Mouse (Mus musculus) gastrocnemius, postnatal 10 days (tissue): ENCODE measurements around the gene Kif3b. TPM values are rescaled to one million over a fixed set of nuclear protein-coding genes. Genes with fewer than 3 reads are reported as not detected.

Experiments used
- DNase-seq: peaks from one replicate; pipeline ENCODE4 v3.0.0; 2021; ENCODE audit warnings: mixed read lengths
- total RNA-seq, 2 experiments: library from RNA; stranded (reverse); gene quantifications; 2 replicates each; pipeline ENCODE4 v1.2.3; 2021

Gene Kif3b
- total RNA-seq, 2 experiments from 2014 or later, result 6.0 to 6.9 TPM

DNA sequence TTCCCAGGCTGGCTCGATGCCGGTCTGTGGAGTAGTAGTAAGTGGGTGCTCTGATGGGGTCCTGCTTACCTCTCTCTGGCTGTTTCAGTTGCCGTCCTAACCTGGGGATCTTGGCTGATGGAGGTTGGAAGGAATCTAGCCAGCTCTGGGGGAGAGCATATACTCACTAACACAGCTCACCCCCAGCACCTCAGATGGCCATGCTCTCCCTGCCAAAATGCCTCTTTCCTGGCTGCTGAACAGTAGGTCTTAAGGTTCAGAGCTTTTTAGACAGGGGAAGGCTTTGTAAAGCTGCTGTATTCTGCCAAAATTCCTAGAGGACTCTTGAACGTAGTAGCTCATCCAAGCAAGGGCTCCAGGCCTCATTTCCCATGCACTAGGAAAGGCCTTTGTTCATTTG is 6.6 kb downstream of the Kif3b start:
- DNase-seq, result no peak

DNA sequence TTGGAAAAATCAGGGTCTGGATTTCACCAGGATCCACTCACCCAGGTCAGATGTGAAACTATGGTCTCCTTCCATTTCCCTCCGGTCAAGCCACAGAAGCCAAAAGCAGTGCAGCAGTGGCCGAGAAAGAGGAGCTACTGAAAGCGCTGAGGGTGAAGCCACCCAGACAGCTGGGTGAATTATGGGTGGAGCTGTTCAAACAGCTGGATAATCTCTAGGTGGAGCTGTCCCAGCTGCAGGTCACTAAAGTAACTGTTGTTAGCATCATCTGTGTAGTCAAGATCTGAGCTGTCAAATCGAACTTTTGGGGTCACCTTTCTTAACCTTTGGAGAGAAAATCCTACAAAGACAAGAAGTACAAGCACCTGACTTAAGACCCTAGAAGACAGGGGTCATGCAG is 7.2 kb downstream of the Kif3b start:
- DNase-seq, result no peak

DNA sequence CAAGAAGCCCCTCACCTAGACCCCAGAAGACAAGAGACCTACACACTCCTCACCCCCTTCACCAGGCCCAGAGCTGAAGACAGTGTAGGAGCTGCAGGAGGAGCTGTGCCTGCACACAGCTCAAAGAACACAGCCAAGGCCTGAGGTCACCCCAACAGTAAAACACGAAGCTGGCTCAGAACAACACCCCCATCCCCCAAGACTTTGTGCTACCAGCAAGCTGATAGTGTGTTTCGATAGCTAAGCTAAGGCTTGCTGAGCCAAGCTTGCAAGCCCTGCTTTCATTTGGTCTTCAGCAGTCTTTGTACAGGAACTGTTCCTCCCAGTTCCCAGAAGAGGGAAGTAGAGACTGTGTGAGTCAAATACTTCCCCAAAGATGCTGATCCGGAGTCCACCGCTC is 7.7 kb downstream of the Kif3b start:
- DNase-seq, result no peak

DNA sequence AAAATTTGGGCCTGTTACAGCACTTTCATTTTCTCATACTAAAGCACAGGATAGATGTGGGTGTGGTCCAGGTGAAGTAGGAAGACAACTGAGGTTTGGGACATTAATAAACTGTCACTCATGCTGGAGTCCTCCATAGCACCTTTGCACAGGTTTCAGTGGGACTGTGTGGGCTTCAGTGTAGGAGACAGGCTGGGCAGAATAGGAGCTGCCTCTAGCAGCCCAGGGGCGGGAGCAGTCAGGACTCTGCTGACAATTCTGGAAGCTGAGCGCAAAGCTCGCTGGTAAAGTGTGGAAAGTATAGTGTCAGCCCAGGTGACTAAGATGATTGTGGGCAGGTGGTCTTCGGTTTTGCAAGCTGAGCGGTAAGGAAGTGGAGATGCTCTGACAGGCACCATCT is 9.9 kb downstream of the Kif3b start:
- no peak for DNase-seq

DNA sequence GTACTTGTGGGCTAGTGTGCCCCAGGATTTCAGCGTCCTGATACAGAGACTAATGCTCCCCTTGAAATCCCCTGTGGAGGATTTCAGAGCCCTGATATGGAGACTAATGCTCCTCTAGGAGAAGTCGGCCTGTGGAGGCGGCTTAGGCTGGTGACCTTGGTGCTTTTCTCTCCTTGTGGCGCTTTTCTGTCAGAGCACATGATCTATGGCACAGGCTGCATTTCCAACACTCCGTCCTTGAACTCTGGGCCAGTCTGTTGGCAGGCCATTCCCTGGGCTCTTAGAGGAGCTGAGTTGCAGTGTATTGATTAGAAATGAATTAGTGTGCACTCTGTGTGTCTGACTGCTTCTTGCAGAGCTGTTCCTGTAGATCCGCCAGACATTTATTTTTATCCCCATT is 14.0 kb downstream of the Kif3b start:
- no peak for DNase-seq

DNA sequence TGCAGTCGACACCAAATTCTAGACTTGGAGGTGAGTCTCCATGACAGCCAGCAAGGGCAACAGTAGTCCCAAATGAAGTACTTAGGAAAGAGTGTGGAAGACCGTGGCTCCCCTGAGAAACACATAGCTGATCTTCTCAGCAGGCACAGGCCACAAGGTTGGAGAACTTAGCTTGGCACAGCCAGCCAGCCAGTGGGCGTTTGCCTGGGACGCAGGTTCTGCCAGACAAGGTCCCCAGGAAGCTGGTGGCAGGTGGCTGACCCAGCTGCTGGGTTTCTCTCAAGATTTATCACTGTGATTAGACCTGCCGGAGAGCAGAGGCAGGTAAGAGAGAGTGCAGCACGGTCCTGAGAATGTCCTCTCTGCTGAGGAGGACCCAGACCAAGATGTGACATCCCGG is 17.4 kb downstream of the Kif3b start:
- DNase-seq, result no peak

DNA sequence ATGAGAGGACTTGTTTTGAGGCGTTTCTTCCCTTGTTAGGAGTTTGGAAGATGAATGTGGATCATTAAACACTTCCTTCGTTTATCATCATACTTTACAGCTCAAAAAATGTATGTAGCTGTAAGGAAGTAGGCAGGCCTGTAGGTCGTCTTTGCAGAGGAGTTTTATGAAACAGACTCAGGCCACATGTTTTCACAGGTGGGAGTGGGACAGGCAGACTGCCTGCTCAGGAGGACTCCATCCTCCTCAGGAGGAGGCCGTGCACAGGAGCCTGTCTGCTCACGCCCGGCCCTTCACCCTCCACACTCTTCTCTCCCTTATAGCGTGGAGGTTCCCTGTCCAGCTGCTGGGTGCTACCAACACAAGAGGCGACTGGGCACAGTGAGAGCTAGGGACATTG is 17.9 kb downstream of the Kif3b start:
- DNase-seq, result no peak

DNA sequence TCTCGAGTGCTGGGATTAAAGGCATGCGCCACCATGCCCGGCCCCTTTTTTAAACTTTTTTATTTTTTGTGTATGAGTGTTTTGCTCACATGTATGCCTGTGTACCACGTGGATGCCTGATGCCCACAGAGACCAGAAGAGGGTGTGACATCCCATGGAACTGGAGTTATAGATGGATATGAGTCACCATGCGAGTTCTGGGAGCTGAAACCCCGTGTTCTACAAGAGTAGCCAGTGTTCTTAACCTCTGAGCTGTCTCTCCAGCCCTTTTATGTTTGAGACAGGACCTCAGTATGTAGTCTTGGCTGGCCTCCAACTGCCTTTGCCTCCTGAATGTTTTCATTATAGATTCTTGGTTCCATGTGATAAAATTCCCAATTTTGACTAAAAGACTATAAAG is 19.0 kb downstream of the Kif3b start:
- DNase-seq, result no peak

DNA sequence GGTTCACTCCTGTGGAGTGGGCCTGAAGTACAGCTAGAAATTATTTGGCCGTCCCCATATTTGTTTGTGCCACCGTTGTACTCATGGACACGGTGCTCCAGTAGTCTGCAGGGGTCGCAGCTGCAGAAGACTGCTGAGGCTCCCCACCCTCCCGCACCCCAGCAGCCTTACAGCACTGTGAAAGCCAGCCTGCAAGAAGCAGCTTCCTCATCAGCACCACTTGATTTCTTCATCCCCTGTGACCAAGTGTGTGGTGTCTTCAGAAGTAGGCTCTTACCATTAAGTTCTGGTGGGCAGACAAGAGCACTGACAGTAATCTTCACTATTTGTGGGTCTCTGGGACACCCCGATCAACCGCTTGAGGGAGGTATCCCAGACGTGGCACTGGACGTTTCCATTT is 21.7 kb downstream of the Kif3b start:
- DNase-seq, result no peak

DNA sequence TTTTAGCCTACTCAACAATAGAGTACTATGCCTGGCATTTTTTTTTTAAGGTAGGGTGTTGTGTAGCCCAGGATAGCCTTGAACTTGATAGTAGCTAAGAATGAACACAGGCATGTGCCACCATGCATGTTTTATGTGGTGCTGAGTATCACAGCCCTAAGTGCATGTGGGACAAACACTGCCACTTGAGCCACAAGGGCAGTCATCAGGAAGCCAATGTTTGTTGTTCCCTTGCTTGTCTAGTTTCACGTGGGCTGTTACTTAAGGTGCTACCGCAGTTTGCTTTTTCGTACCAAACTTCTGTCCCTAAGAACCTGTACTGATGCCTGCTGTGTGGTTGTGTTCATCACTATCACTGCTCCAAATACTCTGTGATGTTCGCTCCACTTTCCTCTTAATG is 27.2 kb downstream of the Kif3b start:
- DNase-seq, result no peak

DNA sequence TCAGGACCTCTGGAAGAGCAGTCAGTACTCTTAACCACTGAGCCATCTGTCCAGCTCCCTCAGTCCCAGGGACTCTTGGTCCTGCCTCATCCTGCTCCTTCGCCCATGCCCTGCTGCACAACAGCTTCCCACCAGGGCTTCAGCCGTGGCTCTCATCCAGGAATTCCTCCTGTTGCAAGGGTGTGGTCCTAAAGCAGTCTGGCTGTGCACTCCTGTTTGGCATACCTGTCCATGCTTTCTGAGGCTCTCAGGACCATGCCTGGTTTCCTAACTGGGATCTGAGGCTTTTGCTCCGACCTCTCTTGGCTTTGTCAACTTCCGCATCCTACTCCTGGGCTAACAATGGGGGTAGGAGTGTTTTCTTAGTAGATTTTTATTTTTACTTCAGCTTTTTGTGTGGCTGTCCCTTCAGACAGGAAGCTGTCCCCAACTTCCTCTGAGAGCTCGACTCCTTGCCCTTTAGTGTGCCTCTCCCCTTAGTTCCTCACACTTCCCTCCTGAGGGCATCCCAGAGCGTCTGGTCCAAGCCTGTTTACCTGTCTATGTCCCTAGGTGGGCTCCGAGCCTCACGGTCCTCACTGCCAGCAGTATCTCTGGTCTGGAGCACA is 27.9 kb downstream of the Kif3b start:
- DNase-seq, result no peak

DNA sequence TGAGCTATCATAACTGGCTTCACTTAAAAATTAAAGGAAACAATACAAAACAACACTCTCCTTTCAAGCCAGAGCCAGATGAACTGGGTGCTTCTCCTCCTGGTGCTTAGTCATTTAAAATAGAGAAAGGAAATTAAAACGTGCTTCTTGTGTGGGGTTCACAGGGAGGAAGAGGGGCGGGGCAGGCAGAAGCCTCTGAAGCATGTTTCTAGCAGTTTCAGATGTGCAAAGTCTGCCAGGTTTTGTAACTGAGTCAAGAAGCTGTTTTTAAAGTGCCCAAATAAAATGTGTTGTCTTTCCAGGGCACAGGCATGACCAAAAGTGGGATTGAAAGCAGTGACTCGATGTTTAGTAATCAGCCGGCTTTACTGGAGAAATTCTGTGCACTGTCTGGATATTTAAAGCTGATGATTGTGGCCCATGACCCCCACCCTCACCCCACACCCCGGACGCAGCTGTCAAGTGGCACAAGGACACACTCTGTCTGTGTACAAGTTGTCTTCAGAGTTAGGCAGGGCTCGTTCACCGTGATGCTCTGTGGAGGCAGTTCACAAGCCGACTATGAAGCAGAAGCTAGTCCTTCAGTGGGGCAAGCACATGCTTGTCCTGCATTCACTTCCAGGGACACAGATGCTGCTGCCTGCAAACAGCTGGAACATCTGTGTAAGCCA is 34.6 kb downstream of the Kif3b start:
- no peak for DNase-seq

DNA sequence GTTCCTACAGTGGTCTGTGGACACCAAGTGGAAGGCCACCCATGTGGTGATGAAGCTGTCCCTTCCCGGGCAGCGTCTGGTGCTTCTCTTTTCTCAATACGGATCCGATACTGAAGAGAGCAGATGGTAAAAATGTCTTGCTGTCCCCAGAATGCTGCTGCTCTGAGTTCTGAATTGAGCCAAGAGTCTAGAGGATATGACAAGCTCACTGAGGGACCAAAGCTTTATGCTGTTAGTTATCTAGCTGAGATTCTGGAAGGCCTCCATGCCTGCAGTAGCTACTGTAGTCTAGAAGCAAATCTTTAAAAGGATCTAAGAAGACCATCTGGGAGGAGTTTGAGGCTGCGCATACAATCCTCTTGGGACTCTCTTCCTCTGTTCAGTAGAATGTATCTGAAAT is 41.1 kb downstream of the Kif3b start:
- no peak for DNase-seq

DNA sequence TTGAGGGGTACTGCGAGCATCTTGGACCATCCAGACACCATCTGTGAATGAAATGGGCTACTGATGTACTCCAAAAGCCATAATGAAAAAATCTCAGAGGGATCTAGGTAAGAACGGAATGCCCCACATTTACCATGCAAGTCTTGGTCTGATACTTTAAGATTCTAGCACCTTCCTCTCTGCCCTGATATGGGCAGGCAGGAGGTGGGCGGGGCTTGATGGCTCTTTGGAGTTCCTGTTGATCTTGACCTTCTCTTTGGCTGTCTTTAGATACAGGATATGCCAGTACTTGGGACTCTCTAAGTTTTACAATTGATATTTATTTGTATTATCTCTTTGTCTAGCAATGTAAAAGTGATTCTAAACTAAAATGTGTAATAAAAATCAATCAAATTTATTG is 41.8 kb downstream of the Kif3b start:
- DNase-seq, result no peak

DNA sequence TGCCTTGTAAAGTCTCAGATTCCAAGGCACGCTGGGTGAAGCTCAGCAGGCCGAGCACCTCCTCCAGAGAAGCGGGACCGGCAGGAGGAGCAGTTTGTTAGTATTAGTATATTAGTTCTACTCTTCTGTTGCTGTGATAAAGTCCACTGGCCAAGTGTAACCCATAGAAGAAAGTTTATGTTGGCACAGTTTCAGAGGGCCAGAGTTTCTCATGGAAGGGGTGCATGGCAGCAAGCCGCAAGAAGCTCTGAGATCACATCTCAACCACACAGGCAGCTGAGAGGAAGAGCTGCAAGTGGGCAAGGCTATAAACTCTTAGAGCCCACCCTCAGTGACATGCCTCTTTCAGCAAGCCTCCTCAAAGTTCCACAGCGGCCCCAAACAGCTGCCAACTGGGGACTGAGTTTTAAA is 42.6 kb downstream of the Kif3b start:
- DNase-seq, result no peak

DNA sequence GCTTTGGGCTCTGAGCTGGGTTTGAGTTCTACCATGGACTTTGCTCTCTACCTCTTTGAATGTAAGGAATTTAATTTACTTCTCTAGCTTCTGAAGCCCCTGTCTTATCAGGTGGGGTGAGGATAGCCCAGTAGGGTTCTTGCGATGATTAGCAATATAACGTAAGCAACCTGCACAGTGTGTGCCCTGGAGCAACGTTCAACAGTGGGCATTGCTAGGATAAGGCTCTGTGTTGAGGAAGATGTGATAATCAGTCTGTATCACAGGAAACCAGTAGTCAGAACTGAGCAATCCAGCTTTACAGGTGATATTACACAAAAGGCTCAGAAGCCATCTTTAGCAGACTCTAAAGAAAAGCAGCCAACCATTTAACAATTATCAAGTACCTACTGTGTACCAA is 43.1 kb downstream of the Kif3b start:
- DNase-seq, result no peak

DNA sequence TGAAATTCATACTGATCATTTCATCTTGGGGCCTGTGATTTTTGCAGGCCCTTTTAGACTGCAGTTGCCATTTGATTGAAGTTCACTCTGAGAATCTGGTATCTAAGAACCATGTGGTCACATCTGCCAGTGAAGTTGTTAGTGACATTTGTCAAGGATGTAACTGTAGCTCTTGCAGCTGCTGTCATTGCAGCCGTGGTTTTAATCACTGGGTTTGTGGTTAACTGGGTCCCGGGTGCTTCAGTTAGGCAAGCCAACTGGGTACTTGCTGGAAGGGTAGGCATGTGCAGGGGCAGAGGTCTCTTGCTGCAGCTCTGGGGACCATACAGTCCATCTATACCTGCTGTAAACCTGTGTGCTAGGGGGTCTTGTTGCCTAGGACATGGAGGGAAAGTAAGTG is 44.9 kb downstream of the Kif3b start:
- DNase-seq, result no peak

DNA sequence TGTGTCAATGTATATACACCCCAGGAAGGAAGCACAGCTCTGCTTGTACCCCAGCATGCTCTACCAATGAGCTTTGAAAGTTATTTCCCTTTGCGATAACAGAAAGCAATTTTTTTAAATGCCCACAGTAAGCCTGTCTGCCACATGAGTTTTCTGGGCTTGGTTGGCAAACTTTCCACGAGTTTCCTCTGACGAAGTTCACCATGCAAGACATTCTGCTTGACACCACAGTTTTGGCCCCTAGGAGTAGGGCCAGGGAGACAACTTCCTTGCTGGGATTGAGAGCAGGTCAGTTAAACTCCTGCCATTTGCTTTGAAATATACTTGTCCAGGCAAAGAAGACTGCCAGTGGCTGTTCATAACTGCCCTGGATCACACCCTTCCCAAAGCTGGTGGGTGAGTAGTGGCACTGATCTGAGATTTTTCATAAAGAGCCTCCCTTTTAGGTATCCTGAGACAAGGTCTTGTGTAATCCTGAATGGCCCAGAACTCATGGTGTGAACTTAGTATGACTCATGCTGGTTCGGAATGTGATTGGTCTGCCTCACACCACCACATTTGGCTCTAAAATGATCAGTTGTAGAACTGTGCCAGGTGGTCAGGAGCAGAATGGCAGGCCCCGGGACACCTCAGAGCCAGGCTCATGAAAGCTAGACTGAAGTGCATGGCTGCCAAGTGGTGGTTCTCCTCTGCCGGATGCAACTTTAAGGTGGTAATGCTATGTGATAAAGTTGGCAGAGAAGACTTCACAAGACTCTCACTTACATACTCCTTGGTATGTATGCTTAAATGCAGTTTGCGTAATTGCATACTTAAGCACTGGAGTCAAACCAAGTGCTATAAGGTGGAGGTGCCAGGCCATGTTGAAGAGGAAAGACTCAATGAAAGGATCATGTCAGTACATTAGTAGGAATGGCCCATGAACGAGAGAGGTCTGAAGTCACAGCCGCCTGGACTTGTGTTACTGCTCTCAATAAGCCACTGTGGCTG is 47.4 kb downstream of the Kif3b start:
- DNase-seq, result no peak

DNA sequence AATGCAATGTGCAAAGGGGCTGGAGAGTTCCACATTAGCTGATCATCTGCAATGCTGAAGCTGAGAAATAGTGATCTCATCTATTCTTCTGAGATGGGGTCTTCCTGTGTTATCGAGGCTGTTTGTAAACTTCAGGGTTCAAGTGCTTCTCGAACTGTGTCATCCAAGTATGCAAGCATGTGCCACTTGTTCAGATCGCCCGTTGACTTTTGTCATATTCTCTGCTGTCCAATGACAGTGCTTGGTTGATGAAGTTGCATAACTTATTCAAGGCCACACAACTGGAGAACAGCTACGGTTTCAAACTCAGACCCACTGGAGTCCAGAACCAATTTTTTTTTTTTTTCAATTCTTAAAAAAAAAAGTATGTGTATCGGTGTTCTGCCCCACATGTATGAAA is 51.0 kb downstream of the Kif3b start:
- no peak for DNase-seq

DNA sequence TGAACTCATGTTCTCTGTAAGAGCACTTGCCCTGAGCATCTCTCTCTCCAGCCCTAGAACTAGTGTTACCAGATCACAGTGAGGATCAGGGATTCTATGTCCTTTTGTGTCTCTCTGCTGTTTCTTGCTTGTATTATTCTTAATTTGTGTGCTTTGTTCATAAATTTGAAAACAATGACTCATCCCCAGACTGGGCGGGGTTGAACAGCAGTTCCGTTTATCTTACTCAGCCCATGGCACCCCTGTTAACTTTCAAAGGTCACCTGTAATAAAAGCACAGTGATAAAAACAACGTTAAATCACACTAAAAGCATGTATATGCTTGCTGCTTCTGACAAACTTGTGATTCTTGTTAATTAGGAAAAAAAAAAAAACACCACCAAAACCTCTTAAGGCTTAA is 51.4 kb downstream of the Kif3b start:
- DNase-seq, result no peak

DNA sequence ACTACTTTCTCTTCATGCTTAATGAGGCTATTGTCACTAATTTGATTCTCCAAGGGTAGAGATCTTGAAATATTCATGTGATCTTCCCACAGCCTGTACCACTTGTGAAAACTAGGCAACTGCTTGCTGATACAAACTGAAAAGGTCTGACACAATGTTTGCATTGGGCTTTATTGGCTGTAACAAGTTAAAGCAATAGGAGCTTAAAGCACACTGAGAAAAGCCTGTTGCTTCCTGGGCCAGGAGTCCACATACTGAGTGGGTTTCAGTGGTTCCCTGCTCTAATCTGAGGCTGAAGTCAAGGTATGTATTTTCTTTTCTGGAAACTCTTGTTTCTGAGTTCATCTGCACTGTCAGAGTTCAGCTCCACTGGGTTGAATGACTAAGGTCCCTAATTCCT is 52.0 kb downstream of the Kif3b start:
- DNase-seq, result no peak

DNA sequence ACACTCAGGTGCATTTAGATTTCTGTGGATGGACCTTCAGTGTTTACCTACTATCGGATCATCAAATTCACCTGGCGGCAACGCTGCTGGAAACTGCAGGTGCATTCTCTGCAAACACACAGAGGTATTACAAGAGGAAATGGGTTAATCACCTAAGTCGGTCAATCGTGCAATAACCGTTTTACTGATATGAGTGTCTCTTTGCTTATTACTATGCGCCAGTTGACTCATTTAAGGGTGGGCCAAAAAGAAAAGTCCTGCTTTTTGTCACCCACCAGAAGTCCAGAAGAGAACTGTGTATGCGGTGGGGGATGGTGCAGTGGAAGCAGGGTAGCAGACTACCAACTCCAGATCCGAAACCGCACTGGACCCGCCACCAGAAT is 53.8 kb downstream of the Kif3b start:
- DNase-seq, result no peak

DNA sequence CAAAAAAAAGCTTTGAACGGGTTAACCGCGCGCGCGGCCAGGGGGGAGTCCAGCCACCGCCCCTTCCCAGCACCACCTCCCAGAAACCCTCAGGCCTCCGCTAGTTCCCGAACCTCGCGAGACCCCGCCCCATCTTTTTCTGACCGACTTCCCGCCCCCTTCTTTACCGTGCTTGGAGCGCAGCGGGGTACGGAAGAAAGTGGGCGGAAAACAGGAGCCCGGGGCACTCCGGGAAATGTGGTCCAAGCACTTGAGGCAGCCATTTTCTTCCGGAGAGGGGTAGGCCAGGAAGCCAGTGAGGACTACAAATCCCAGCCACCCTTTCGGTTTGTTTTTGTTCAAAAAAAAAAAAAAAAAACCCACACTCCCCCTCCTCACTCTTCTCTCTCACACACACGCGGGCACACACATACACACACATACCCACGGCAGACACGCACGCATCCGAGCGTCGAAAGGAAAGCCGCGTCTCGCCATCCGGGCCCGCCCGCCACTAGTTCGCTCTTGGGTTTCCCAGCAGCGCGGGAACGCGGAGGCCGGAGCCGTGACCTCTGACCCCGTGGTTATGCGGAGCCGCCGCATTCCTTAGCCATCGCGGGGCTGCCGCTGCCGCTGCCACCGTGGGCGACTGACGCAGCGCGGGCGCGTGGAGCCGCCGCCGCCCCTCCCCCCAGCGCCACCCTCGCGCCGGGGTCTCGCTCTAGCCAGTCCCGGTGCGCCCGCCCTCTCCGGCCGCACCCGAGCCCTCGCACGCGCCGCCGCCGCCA is 54.4 kb downstream of the Kif3b start, which contains the start of gene Asxl1:
Gene Asxl1, plus strand, starts transcription at position 376 of the 767 bp plus-strand sequence.
- DNase-seq, result peak; percentile 93
